Mouse (Mus musculus) kidney, adult 9 months (tissue): Measurements from ENCODE around the gene Zbtb7a.
"Not testable (repeated sequence)": the region's sequence is repeated elsewhere in the genome, so short reads cannot be mapped to it uniquely, and the experiment has no call there.

Source experiments
- DNase-seq: peaks from one replicate; pipeline ENCODE4 v3.0.0; 2022

Zbtb7a gene

GRCm38 (mm10) chr10:81173132-81173531 lies 38.1 kb downstream of the Zbtb7a start:
- DNase-seq, result peak; percentile 83

- peak; percentile 91 for DNase-seq
These were observed 39.8 kb downstream of the Zbtb7a start for GRCm38 (mm10) chr10:81174617-81175344.

GRCm38 (mm10) chr10:81175345-81175701 lies 40.3 kb downstream of the Zbtb7a start:
- DNase-seq, result not testable (repeated sequence)

DNA sequence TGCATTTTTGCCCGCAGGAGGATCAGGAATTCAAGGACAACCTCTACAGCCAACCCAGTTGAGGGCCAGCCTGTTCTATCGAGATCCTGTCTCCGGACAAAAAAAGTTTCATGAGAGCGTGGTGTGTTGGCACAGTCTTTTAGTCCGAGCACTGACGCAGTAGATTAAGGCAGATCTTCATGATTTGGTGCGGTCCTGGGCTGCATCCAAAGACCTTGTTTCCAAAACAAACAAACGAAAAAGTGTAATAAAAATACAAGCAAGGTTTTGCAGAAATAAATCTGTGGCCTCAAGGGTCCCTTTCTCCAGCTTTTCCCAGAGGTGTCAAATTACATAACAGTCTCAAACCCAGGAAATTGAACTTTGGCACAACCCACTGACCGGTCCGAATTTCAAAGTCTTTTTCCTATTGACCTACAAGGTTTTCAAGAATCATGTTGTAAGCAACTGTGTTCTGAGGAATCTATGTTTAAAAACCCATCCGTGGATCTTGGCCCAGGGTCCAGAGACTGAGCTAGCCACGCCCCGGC lies 41.0 kb downstream of the Zbtb7a start:
- peak; percentile 100 for DNase-seq

- peak; percentile 72 for DNase-seq
These were observed 41.6 kb downstream of the Zbtb7a start, which contains the start of gene Eef2 for GRCm38 (mm10) chr10:81176466-81177271. Gene Eef2 (plus strand): TSS chr10:81176631.

DNA sequence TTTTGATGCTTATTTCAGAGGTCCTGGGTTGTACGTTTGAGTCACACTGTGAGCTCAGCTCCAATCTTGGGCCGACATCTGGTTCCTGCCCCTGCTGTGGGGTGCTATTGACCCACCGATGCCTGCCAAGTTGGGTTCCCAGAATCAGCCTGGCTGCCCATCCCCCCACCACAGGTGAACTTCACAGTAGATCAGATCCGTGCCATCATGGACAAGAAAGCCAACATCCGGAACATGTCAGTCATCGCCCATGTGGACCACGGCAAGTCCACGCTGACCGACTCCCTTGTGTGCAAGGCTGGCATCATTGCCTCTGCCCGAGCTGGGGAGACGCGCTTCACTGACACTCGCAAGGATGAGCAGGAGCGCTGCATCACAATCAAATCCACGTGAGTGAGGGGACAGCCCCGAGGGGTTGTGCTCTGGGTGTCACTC lies 42.5 kb downstream of the Zbtb7a start:
- DNase-seq, result peak; percentile 67

DNA sequence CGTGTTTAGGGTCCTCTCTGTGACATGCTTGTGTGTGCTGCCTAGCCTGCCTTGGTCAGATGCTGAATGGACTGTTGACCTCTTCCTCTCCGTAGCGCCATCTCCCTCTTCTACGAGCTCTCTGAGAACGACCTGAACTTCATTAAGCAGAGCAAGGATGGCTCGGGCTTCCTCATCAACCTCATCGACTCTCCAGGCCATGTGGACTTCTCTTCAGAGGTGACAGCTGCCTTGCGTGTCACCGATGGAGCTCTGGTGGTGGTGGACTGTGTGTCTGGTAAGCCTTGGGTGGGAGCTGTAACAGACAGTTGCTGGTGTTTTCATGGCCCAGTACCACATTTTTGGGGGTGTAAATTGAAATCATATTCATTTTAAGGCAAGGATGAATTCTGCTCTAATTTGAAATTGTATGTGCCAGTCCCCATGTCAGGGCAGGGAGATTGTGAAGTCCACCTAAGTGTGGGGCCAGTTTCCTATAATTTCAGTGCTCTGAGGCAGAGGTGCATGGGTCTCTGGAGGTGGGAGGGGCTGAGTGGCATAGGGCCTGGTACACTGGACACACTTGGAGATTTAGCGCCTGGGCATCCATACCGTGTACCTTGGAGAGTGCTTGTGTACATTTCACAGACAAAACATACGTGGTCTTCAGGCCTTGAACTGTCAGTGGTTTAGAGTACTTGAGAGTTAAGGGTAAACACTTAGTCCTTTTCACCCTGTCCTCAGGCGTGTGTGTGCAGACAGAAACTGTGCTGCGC lies 43.1 kb downstream of the Zbtb7a start:
- DNase-seq, result peak; percentile 37

DNA sequence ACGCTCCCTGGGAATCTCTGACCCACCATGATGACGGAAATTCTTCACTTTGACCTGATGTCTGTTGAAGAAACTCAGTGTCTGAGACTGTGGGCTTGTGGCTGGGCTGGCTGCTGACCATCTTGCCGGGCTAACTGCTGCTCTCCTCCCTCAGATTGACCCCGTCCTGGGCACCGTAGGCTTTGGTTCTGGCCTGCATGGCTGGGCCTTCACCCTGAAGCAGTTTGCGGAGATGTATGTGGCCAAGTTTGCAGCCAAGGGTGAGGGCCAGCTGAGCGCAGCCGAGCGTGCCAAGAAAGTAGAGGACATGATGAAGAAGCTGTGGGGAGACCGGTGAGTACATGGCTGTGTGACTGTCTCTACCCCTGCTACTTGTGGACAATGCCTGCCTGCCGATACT lies 43.9 kb downstream of the Zbtb7a start:
- no peak for DNase-seq

DNA sequence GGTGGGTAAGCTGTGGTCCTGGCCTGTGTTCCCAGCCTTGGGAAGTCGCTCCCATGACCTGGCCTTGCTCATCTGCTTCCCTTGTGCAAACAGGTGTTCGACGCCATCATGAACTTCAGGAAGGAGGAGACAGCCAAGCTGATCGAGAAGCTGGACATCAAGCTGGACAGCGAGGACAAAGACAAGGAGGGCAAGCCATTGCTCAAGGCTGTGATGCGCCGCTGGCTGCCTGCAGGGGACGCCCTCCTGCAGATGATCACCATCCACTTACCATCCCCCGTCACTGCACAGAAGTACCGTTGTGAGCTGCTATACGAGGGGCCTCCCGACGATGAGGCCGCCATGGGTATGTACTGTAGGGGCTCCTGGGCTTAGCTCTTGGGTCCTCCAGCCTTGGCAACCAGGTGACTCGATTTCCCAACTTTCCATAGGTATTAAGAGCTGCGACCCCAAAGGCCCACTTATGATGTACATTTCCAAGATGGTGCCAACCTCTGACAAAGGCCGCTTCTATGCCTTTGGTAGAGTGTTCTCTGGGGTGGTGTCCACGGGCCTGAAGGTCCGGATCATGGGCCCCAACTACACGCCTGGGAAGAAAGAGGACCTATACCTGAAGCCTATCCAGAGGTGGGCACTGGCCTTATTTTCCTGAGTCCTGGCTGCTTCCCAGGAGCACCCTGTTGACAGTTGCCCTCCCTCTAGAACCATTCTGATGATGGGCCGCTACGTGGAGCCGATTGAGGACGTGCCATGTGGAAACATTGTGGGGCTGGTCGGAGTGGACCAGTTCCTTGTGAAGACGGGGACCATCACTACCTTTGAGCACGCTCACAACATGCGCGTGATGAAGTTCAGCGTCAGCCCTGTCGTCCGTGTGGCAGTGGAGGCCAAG lies 44.7 kb downstream of the Zbtb7a start:
- no peak for DNase-seq

DNA sequence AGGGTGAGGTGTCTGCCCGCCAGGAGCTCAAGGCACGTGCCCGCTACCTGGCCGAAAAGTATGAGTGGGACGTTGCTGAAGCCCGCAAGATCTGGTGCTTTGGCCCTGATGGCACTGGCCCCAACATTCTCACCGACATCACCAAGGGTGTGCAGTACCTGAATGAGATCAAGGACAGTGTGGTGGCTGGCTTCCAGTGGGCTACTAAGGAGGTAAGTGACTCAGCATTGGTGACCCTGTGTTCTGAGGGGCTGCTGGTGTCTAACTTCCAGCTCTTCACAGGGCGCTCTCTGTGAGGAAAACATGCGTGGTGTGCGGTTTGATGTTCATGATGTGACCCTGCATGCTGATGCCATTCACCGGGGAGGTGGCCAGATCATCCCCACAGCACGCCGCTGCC lies 45.9 kb downstream of the Zbtb7a start:
- no peak for DNase-seq

GRCm38 (mm10) chr10:81181860-81182259 lies 46.8 kb downstream of the Zbtb7a start:
- peak; percentile 30 for DNase-seq

DNA sequence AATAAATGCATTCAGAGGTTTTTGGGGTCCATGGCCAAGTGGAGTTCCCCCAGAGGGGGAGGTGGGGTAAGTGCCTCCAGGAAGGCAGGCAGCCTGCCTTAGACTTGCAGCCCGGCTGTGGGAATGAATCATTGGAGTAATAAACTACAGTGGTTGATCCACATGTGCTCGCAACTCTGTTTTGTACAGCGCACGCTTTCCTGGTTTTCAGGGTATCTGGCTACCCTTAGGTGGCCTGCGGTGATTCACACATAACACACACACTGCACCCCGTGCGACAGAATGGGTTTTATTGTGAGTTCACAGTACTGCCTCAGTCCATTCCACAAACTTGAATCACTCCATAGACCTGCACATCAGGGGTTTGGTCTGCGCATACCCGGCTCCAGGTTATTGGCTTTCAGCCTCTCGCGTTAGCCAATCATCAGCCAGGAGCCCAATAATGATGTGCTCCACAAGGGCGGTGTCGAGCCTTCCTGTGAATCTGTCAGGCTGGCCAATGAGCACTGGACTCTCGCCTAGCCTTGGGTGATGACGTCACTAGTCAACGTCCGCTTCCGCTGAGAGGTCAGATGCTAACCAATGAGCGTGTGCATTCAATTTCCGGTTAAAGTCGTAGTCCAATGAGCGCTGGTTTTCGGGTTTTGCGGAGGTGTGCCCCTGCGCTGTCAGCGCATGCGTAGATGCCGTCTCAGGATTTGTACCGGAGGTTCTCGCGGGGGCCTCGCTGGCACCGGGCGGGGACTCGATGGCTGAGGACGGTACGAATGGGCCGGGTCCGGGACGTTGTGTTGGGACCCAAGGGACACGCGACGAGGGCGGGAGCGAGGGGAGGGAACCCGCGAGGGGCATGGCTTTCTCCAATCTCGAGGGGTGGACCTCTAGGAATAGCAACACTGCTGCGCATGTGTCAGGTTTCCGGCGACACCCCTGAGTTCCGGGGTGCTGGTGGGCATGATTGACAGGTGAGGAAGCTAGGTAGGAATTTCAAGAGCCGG lies 47.6 kb downstream of the Zbtb7a start, which contains the start of gene Dapk3:
TSS of gene Dapk3 (plus strand) at position 670 of the 998 bp plus-strand sequence.
- peak; percentile 99 for DNase-seq

DNA sequence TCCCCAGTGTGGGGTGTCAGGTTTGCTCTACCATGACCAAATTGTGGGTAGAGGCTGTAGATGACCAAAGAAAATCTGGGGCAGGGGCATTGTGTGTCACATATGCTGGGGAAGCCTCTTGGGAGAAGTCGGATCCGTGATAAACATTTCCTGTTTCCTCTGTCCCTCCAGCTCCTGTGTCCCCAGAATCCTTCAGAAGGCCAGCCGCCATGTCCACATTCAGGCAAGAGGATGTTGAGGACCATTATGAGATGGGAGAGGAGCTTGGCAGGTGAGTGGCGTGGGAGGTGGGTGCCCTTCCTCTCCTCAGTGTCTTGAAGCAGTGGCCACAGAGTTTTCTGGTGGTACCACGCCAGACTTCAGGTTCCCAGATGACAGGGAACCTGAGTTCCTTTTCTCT lies 48.8 kb downstream of the Zbtb7a start, which contains the start of gene 4930442H23Rik:
TSS of gene 4930442H23Rik (minus strand) at position 45 of the 400 bp plus-strand sequence.
- DNase-seq, result no peak

DNA sequence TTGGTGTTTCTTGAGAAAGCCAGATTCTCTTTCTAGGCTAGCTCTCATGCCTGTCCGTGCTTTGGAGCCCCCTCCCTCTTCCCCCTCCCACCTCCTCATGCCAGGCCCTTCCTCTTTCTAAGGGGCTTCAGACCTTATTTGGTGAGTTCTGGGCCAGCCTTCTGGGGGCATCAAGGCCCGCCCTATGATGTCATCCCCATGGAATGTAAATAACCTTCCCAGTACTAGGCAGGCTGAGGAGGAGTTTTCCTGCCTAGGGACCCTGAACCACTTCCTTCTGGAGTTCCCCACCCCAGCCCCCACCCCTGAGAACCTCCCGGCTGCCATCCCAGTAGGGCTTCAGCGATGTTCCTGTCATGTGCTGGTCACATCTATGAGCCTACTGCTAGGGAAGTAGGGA lies 49.7 kb downstream of the Zbtb7a start:
- no peak for DNase-seq

DNA sequence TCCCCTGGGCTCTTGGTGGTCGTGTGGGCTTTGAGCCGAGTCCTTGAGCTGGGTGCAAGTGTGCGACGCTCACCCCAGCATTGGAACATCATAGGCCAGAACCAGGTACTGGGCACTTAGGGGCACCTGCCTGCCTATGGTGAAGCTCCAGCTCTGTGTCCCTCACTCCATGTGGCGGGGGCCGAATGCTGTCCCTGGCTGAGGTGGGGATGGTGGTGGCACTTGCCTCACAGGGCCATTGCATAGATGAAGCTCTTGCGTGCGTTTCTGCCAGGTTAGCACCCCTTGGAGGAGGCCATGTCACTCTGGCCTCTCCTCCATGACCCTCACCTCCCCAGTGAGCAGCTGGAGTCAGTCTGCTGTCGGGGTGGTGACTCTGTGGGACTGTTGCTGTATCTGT lies 52.1 kb downstream of the Zbtb7a start:
- DNase-seq, result no peak

DNA sequence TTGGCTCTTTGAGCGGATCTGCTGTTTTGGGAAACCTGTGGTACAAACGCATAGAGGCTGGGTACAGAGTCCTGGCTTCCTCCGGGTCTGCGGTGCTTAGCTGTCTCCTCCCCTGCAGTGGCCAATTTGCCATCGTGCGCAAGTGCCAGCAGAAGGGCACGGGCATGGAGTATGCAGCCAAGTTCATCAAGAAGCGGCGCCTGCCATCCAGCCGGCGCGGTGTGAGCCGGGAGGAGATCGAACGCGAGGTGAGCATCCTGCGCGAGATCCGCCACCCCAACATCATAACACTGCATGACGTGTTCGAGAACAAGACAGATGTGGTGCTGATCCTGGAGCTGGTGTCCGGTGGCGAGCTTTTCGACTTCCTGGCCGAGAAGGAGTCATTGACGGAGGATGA lies 54.8 kb downstream of the Zbtb7a start:
- no peak for DNase-seq

DNA sequence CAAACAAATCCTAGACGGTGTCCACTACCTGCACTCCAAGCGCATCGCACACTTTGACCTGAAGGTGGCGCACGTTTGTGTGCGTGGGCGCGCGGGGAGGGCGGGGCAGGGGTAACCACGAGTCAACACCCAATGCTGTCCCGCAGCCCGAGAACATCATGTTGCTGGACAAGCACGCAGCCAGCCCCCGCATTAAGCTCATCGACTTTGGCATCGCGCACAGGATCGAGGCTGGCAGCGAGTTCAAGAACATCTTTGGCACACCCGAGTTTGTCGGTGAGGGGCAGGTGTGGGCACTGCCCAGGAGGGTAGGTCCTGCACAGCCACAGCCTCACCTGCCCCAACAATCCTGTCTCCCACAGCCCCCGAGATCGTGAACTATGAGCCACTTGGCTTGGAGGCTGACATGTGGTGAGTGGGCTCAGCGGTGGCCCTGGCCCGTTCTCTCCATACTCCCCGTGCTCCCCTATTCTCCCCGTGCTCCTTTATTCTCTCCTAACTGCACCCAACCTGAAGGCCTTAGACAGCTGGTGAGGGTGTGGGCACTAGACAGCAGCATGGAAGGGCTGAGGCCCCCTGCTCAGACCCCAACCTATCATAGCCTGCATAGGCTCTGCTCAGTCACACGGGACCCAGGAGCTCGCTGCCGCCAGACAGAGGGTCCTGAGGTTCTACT lies 55.4 kb downstream of the Zbtb7a start:
- no peak for DNase-seq

DNA sequence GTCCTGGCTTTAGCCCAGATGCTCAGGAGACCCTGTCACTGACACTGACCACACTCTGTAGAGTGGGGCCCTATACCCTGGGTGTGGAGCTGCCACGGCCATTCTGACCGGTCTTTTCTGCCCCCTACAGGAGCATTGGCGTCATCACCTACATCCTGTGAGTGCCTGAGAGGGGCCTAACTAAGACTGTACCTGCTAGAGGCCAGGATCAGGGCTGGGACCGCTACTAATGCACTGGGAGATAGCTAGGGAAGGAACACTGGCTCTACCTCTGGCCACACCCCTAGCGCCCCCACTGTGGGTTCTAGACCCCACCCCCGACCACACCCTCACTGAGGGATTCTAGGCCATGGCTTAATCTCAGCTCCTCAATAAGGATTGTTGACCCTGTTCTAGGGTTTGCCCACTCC lies 55.9 kb downstream of the Zbtb7a start:
- peak; percentile 34 for DNase-seq

- DNase-seq, result peak; percentile 31
These were observed 56.4 kb downstream of the Zbtb7a start for GRCm38 (mm10) chr10:81191342-81191982.
